Mouse (Mus musculus): Measurements from ENCODE around the gene Dnm1l. TPM values are rescaled to one million over a fixed set of nuclear protein-coding genes. Genes with fewer than 3 reads are reported as not detected.
"Not testable (repeated sequence)": the region's sequence is repeated elsewhere in the genome, so short reads cannot be mapped to it uniquely, and the experiment has no call there.

The Dnm1l gene
- total RNA-seq (2014; rRNA removed) (91.1 and 128 TPM in 2 replicates), polyA plus RNA-seq (2015; fragmentation: Nextera tagmentation; extraction: Ambion mirVana) (112 and 127 TPM in 2 replicates)

GRCm38 (mm10) chr16:16358481-16359100 lies at the start of gene Dnm1l:
TSS of gene Dnm1l (minus strand) at chr16:16358959.
- Histone ChIP-seq H3K4me3 (ENCODE audit: low read depth, low read length) (peak within 1 kb of the TSS; percentile 98), H3K4me2 (ENCODE audit: low read depth, low read length, poor library complexity, severe bottlenecking) (peak within 1 kb of the TSS; percentile 51), H3K27me3 (ENCODE audit: insufficient read depth, low read length) (no peaks in the 10 kb centered on the region), H3K4me1 (ENCODE audit: insufficient read depth, low read length) (no peaks in the 10 kb centered on the region), H3K36me3 (ENCODE audit: insufficient read depth, low read length) (no peaks in the 10 kb centered on the region), H3K9me3 (ENCODE audit: low read length) (no peaks in the 10 kb centered on the region), H3K27ac (ENCODE audit: low read depth, low read length) (peak within 1 kb of the TSS; percentile 91), H3K9ac (replicated peaks; ENCODE audit: low read length, poor library complexity, severe bottlenecking) (peak within 1 kb of the TSS; percentile 94)
- under 1% methylated on average over 55 of the region's 55 CpGs for WGBS
- DNase-seq (ENCODE audit: low spot score) (peak; percentile 94), ATAC-seq (ENCODE audit: low FRiP score) (peak; percentile 100)
- peak; percentile 49 for TF ChIP-seq CTCF (IDR thresholded peaks at IDR 0.05)

GRCm38 (mm10) chr16:16367217-16367616 lies 8.5 kb upstream of the Dnm1l start:
- not testable (repeated sequence) for ATAC-seq (ENCODE audit: low FRiP score); H3K4me2 ChIP-seq (ENCODE audit: low read depth, low read length, poor library complexity, severe bottlenecking); DNase-seq (ENCODE audit: low spot score); H3K9me3 ChIP-seq (ENCODE audit: low read length); H3K4me3 ChIP-seq (ENCODE audit: low read depth, low read length); H3K9ac ChIP-seq (replicated peaks; ENCODE audit: low read length, poor library complexity, severe bottlenecking); H3K27me3 ChIP-seq (ENCODE audit: insufficient read depth, low read length); H3K36me3 ChIP-seq (ENCODE audit: insufficient read depth, low read length); H3K27ac ChIP-seq (ENCODE audit: low read depth, low read length); H3K4me1 ChIP-seq (ENCODE audit: insufficient read depth, low read length)
- 74% methylated on average over 8 of the region's 9 CpGs for WGBS

- not testable (repeated sequence) for H3K9me3 ChIP-seq (ENCODE audit: low read length); DNase-seq (ENCODE audit: low spot score); H3K27me3 ChIP-seq (ENCODE audit: insufficient read depth, low read length); H3K4me1 ChIP-seq (ENCODE audit: insufficient read depth, low read length); H3K36me3 ChIP-seq (ENCODE audit: insufficient read depth, low read length)
- WGBS = 47% methylated on average over 9 of the region's 9 CpGs
- peak overlapping the region; percentile 51 for H3K4me2 ChIP-seq (ENCODE audit: low read depth, low read length, poor library complexity, severe bottlenecking)
- peak overlapping the region; percentile 91 for H3K27ac ChIP-seq (ENCODE audit: low read depth, low read length)
- peak overlapping the region; percentile 98 for H3K4me3 ChIP-seq (ENCODE audit: low read depth, low read length)
- H3K9ac ChIP-seq (replicated peaks; ENCODE audit: low read length, poor library complexity, severe bottlenecking) = peak overlapping the region; percentile 94; the same call in 1 of the 2 replicates
- ATAC-seq (ENCODE audit: low FRiP score) = peak; percentile 67
Measured at GRCm38 (mm10) chr16:16359101-16359482, 333 bp upstream of the Dnm1l start.

DNA sequence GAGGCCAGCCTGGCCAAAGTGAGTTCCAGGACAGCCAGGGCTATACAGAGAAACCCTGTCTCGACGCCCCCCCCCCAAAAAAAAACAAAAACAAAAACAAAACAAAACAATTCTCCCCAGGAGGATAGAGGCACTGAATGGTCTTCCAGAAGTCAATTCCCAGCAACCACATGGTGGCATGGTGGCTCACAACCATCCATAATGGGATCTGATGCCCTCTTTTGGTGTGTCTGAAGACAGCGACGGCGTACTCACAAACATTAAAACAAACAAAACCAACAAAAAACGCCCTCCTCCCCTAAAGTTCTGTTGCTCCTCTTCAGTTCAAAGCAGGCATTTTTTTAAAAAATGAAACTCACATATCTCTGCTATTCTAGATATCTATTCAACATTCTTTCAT lies 851 bp downstream of the Dnm1l start:
- peak; percentile 19 for DNase-seq (ENCODE audit: low spot score)

DNA sequence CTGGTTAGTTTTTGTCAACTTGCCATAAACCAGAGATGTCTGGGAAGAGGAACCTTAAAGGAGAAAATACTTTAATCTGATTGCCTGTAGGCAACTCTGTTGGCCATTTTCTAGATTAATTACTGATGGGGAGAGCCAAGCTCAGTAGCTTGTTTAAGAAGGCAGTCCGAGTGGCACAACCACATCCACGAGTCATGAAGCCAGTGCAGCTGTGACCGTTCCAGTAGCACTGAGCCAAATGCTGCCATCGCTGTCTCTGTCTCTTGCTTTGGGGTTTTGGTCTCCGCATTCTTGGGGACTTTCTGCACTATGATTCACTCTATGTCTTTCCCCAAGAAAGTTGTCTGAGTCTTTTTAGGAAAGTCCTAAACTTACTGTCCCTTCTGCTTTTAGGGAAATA lies 12.3 kb downstream of the Dnm1l start:
- Histone ChIP-seq H3K4me3 (ENCODE audit: low read depth, low read length) (no peak overlapping the region), H3K27me3 (ENCODE audit: insufficient read depth, low read length) (no peaks in the 10 kb centered on the region), H3K4me1 (ENCODE audit: insufficient read depth, low read length) (no peaks in the 10 kb centered on the region), H3K4me2 (ENCODE audit: low read depth, low read length, poor library complexity, severe bottlenecking) (no peak overlapping the region), H3K36me3 (ENCODE audit: insufficient read depth, low read length) (peaks cover 4% of the 10 kb centered on the region; the same call in 1 of the 2 replicates), H3K9ac (replicated peaks; ENCODE audit: low read length, poor library complexity, severe bottlenecking) (no peak overlapping the region), H3K9me3 (ENCODE audit: low read length) (no peaks in the 10 kb centered on the region), H3K27ac (ENCODE audit: low read depth, low read length) (no peak overlapping the region)
- DNase-seq (ENCODE audit: low spot score) = no peak
- no peak for TF ChIP-seq CTCF (IDR thresholded peaks at IDR 0.05)
- 90% methylated on average over 5 of the region's 5 CpGs for WGBS
- no peak for ATAC-seq (ENCODE audit: low FRiP score)

More for the DNA sequence above, 851 bp downstream of the Dnm1l start:
- H3K4me1 ChIP-seq (ENCODE audit: insufficient read depth, low read length) = no peaks in the 10 kb centered on the region
- peak; percentile 65 for TF ChIP-seq CTCF (IDR thresholded peaks at IDR 0.05)
- no peaks in the 10 kb centered on the region for H3K27me3 ChIP-seq (ENCODE audit: insufficient read depth, low read length)
- H3K9me3 ChIP-seq (ENCODE audit: low read length) = no peaks in the 10 kb centered on the region
- H3K4me2 ChIP-seq (ENCODE audit: low read depth, low read length, poor library complexity, severe bottlenecking) = peak overlapping the region; percentile 51
- 10% methylated on average over 6 of the region's 6 CpGs for WGBS
- H3K9ac ChIP-seq (replicated peaks; ENCODE audit: low read length, poor library complexity, severe bottlenecking) = peak overlapping the region; percentile 94
- no peak overlapping the region for H3K27ac ChIP-seq (ENCODE audit: low read depth, low read length)
- no peak for ATAC-seq (ENCODE audit: low FRiP score)
- H3K36me3 ChIP-seq (ENCODE audit: insufficient read depth, low read length) = no peaks in the 10 kb centered on the region
- peak overlapping the region; percentile 98 for H3K4me3 ChIP-seq (ENCODE audit: low read depth, low read length)

DNA sequence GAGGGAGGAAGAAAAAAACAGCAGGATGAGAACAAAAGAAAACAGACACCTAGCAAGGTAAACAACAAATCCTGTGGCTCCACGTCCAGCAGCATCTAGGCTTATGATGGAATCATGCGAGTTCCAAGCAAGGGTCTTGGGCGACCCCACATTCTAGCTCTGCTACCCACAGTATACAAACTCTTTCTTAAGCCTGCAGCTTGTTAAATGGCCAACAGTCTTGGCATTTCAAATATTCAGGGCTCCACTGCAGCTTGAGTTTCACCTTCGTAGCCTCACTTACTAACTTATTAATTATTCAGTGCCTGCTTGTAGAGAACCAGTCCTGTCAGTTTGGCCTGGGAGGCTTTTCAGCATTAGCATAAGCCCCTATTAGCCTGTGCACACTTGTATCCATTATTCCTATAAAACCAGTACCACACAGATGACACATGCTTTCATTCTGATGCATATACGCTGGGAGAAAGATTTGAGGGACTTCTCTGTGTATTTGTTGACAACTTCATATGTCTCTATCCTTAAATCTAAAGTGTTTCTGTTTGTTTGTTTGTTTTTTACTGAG lies 32.9 kb downstream of the Dnm1l start:
- H3K27me3 ChIP-seq (ENCODE audit: insufficient read depth, low read length) = no peaks in the 10 kb centered on the region
- peaks cover 19% of the 10 kb centered on the region for H3K36me3 ChIP-seq (ENCODE audit: insufficient read depth, low read length)
- no peaks in the 10 kb centered on the region for H3K9me3 ChIP-seq (ENCODE audit: low read length)
- no peaks in the 10 kb centered on the region for H3K4me1 ChIP-seq (ENCODE audit: insufficient read depth, low read length)
- no peak overlapping the region for H3K27ac ChIP-seq (ENCODE audit: low read depth, low read length)
- whole genome bisulfite sequencing = 51% methylated on average over 5 of the region's 5 CpGs
- no peak overlapping the region for H3K9ac ChIP-seq (replicated peaks; ENCODE audit: low read length, poor library complexity, severe bottlenecking)
- H3K4me3 ChIP-seq (ENCODE audit: low read depth, low read length) = no peak overlapping the region
- ATAC-seq (ENCODE audit: low FRiP score) (no peak), DNase-seq (ENCODE audit: low spot score) (no peak)
- H3K4me2 ChIP-seq (ENCODE audit: low read depth, low read length, poor library complexity, severe bottlenecking) = no peak overlapping the region
- TF ChIP-seq CTCF (IDR thresholded peaks at IDR 0.05) = no peak
